Mouse (Mus musculus): ENCODE measurements at regions not wholly inside any gene's neighbourhood (a gene's known extent, or its start where the extent isn't known, plus 50 kb on each side); places are given as distances from the start of the nearest gene placed in this dataset.

DNA sequence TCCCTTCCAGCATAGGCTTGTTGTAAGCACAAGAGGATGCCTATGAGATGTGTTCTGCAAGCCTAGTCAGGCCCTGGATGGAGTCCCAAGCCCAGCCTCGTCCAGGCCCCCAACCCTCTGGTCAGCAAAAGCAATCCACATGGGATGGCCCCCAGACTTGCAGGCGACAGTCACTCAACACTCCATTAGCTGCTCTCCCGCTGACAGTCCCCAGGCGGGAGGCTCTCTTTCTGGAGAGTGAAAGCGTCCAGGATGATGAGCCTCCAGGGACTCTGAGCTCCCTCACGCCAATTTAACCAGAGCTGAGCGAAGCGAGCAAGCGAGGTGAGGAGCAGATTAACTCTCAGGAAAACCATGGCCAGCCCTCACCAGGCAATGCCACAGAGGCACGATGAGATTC, 132.7 kb upstream of the 1600014C23Rik start:
- no peak for TF ChIP-seq CTCF (IDR thresholded peaks at IDR 0.05; ENCODE audit: low read depth)
- TF ChIP-seq EP300 (IDR thresholded peaks at IDR 0.05; ENCODE audit: low read depth), result no peak

Data from heart, postnatal 0 days (tissue).